Mouse (Mus musculus): ENCODE measurements around the gene Ppt2. TPM values are rescaled to one million over a fixed set of nuclear protein-coding genes. Genes with fewer than 3 reads are reported as not detected.

Gene Ppt2
- polyA plus RNA-seq (2014; fragmentation: Nextera tagmentation; extraction: Ambion mirVana): 27.6 and 30.3 TPM in 2 replicates

- Histone ChIP-seq H3K4me2 (ENCODE audit: low read depth) (peak within 1 kb of the TSS; percentile 92), H3K4me1 (ENCODE audit: control insufficient read depth, insufficient read depth, low read length) (peaks cover 19% of the 10 kb centered on the region)
These were observed at the start of gene Ppt2 for GRCm38 (mm10) chr17:34627943-34628643. Gene Ppt2, minus strand, starts transcription at chr17:34628510.

GRCm38 (mm10) chr17:34676671-34677070, 48.4 kb upstream of the Ppt2 start:
- H3K4me3 ChIP-seq (ENCODE audit: low read depth, low read length): no peak overlapping the region
- no peak overlapping the region for H3K4me2 ChIP-seq (ENCODE audit: low read depth)
- no peak overlapping the region for H3K9ac ChIP-seq (ENCODE audit: low read length)
- 0 out of 2 replicates have a peak, but pooled peaks cover 2% of the 10 kb centered on the region for H3K4me1 ChIP-seq (ENCODE audit: control insufficient read depth, insufficient read depth, low read length)
- DNase-seq (ENCODE audit: low spot score) (no peak), ATAC-seq (ENCODE audit: insufficient read depth, low FRiP score, low TSS enrichment) (no peak)
- H3K9me3 ChIP-seq (ENCODE audit: control insufficient read depth, low read length): no peaks in the 10 kb centered on the region
- peaks cover 22% of the 10 kb centered on the region for H3K27me3 ChIP-seq (ENCODE audit: control insufficient read depth, insufficient read depth, low read length)
- 80% methylated on average over 12 of the region's 12 CpGs for WGBS
- H3K27ac ChIP-seq (ENCODE audit: low read depth, low read length): no peak overlapping the region
- H3K36me3 ChIP-seq (ENCODE audit: control insufficient read depth, insufficient read depth, low read length): no peaks in the 10 kb centered on the region

More at GRCm38 (mm10) chr17:34627943-34628643, at the start of gene Ppt2:
- peaks cover 33% of the 10 kb centered on the region for H3K27me3 ChIP-seq (ENCODE audit: control insufficient read depth, insufficient read depth, low read length)
- no peaks in the 10 kb centered on the region for H3K9me3 ChIP-seq (ENCODE audit: control insufficient read depth, low read length)
- H3K36me3 ChIP-seq (ENCODE audit: control insufficient read depth, insufficient read depth, low read length): no peaks in the 10 kb centered on the region
- ATAC-seq (ENCODE audit: insufficient read depth, low FRiP score, low TSS enrichment) (0 out of 2 replicates have a peak, but pooled peaks have one; percentile 11), DNase-seq (ENCODE audit: low spot score) (peak; percentile 53)
- peak within 1 kb of the TSS; percentile 78 for H3K4me3 ChIP-seq (ENCODE audit: low read depth, low read length)
- H3K9ac ChIP-seq (ENCODE audit: low read length): peak within 1 kb of the TSS; percentile 79
- peak within 1 kb of the TSS; percentile 70 for H3K27ac ChIP-seq (ENCODE audit: low read depth, low read length)
- 9% methylated on average over 29 of the region's 29 CpGs for WGBS

GRCm38 (mm10) chr17:34676093-34676460, 47.8 kb upstream of the Ppt2 start:
- H3K27me3 ChIP-seq (ENCODE audit: control insufficient read depth, insufficient read depth, low read length): peaks cover 28% of the 10 kb centered on the region
- 81% methylated on average over 6 of the region's 6 CpGs for WGBS
- H3K4me1 ChIP-seq (ENCODE audit: control insufficient read depth, insufficient read depth, low read length): peaks cover 5% of the 10 kb centered on the region; the same call in 1 of the 2 replicates
- H3K4me2 ChIP-seq (ENCODE audit: low read depth): no peak overlapping the region
- H3K4me3 ChIP-seq (ENCODE audit: low read depth, low read length): no peak overlapping the region
- H3K36me3 ChIP-seq (ENCODE audit: control insufficient read depth, insufficient read depth, low read length): no peaks in the 10 kb centered on the region
- H3K9ac ChIP-seq (ENCODE audit: low read length): no peak overlapping the region
- ATAC-seq (ENCODE audit: insufficient read depth, low FRiP score, low TSS enrichment) (no peak), DNase-seq (ENCODE audit: low spot score) (no peak)
- no peaks in the 10 kb centered on the region for H3K9me3 ChIP-seq (ENCODE audit: control insufficient read depth, low read length)
- no peak overlapping the region for H3K27ac ChIP-seq (ENCODE audit: low read depth, low read length)

- Histone ChIP-seq H3K27ac (ENCODE audit: low read depth, low read length) (no peak overlapping the region), H3K4me2 (ENCODE audit: low read depth) (no peak overlapping the region), H3K4me1 (ENCODE audit: control insufficient read depth, insufficient read depth, low read length) (peaks cover 5% of the 10 kb centered on the region; the same call in 1 of the 2 replicates), H3K36me3 (ENCODE audit: control insufficient read depth, insufficient read depth, low read length) (no peaks in the 10 kb centered on the region), H3K9ac (ENCODE audit: low read length) (no peak overlapping the region), H3K4me3 (ENCODE audit: low read depth, low read length) (no peak overlapping the region), H3K9me3 (ENCODE audit: control insufficient read depth, low read length) (no peaks in the 10 kb centered on the region), H3K27me3 (ENCODE audit: control insufficient read depth, insufficient read depth, low read length) (peaks cover 34% of the 10 kb centered on the region)
- 82% methylated on average over 13 of the region's 13 CpGs for WGBS
- ATAC-seq (ENCODE audit: insufficient read depth, low FRiP score, low TSS enrichment) (no peak), DNase-seq (ENCODE audit: low spot score) (no peak)
These were observed 47.1 kb upstream of the Ppt2 start for GRCm38 (mm10) chr17:34675205-34676092.

- peaks cover 42% of the 10 kb centered on the region for H3K27me3 ChIP-seq (ENCODE audit: control insufficient read depth, insufficient read depth, low read length)
These were observed 46.4 kb upstream of the Ppt2 start for GRCm38 (mm10) chr17:34674524-34675204.

GRCm38 (mm10) chr17:34673139-34673538, 44.8 kb upstream of the Ppt2 start:
- no peak for DNase-seq (ENCODE audit: low spot score)
- no peak overlapping the region for H3K9ac ChIP-seq (ENCODE audit: low read length)
- no peaks in the 10 kb centered on the region for H3K36me3 ChIP-seq (ENCODE audit: control insufficient read depth, insufficient read depth, low read length)
- 85% methylated on average over 7 of the region's 7 CpGs for WGBS
- no peaks in the 10 kb centered on the region for H3K9me3 ChIP-seq (ENCODE audit: control insufficient read depth, low read length)
- H3K4me3 ChIP-seq (ENCODE audit: low read depth, low read length): no peak overlapping the region
- H3K27me3 ChIP-seq (ENCODE audit: control insufficient read depth, insufficient read depth, low read length): peaks cover 43% of the 10 kb centered on the region
- H3K4me1 ChIP-seq (ENCODE audit: control insufficient read depth, insufficient read depth, low read length): peaks cover 5% of the 10 kb centered on the region; the same call in 1 of the 2 replicates
- H3K27ac ChIP-seq (ENCODE audit: low read depth, low read length): no peak overlapping the region
- H3K4me2 ChIP-seq (ENCODE audit: low read depth): no peak overlapping the region
- no peak for ATAC-seq (ENCODE audit: insufficient read depth, low FRiP score, low TSS enrichment)

More at GRCm38 (mm10) chr17:34674524-34675204, 46.4 kb upstream of the Ppt2 start:
- peaks cover 5% of the 10 kb centered on the region; the same call in 1 of the 2 replicates for H3K4me1 ChIP-seq (ENCODE audit: control insufficient read depth, insufficient read depth, low read length)
- 67% methylated on average over 11 of the region's 11 CpGs for WGBS
- no peak overlapping the region for H3K9ac ChIP-seq (ENCODE audit: low read length)
- H3K4me3 ChIP-seq (ENCODE audit: low read depth, low read length): no peak overlapping the region
- no peak for DNase-seq (ENCODE audit: low spot score)
- H3K9me3 ChIP-seq (ENCODE audit: control insufficient read depth, low read length): no peaks in the 10 kb centered on the region
- H3K36me3 ChIP-seq (ENCODE audit: control insufficient read depth, insufficient read depth, low read length): no peaks in the 10 kb centered on the region
- ATAC-seq (ENCODE audit: insufficient read depth, low FRiP score, low TSS enrichment): no peak
- H3K4me2 ChIP-seq (ENCODE audit: low read depth): no peak overlapping the region
- no peak overlapping the region for H3K27ac ChIP-seq (ENCODE audit: low read depth, low read length)

- 32% methylated on average over 49 of the region's 49 CpGs for WGBS
- peak overlapping the region; percentile 33 for H3K9ac ChIP-seq (ENCODE audit: low read length)
- H3K36me3 ChIP-seq (ENCODE audit: control insufficient read depth, insufficient read depth, low read length): no peaks in the 10 kb centered on the region
- H3K4me2 ChIP-seq (ENCODE audit: low read depth): peak overlapping the region; percentile 51
- H3K27me3 ChIP-seq (ENCODE audit: control insufficient read depth, insufficient read depth, low read length): peaks cover 43% of the 10 kb centered on the region
- H3K4me3 ChIP-seq (ENCODE audit: low read depth, low read length): peak overlapping the region; percentile 30
- ATAC-seq (ENCODE audit: insufficient read depth, low FRiP score, low TSS enrichment): no peak
- H3K27ac ChIP-seq (ENCODE audit: low read depth, low read length): no peak overlapping the region
- no peak for DNase-seq (ENCODE audit: low spot score)
- H3K9me3 ChIP-seq (ENCODE audit: control insufficient read depth, low read length): no peaks in the 10 kb centered on the region
- peaks cover 5% of the 10 kb centered on the region; the same call in 1 of the 2 replicates for H3K4me1 ChIP-seq (ENCODE audit: control insufficient read depth, insufficient read depth, low read length)
These were observed 44.0 kb upstream of the Ppt2 start for GRCm38 (mm10) chr17:34672246-34672792.

All from neural tube, embryonic 11.5 days (tissue).